Comparison of ENCODE assay signal across 12 mouse cellular contexts in genomic region chr7:113686527-113686926, GRCm38 (mm10).
A peak's percentile ranks its signal among the peaks of the same experiment; 100 is the strongest.
DNase-seq lines count a peak whose midpoint lies in the region.
"Had no signal": no experiment of that assay in that cellular context is flagged by ENCODE, and none has a peak within 500 bp of the region (broad histone marks: within the 10 kb centered on the region; RNA-seq: fewer than 3 reads in every experiment).

No protein-coding gene starts in this region.

- intact Hi-C loops in left cerebral cortex, postnatal 4 days (cut with DNase I) = no loop called here
- intact Hi-C loops in left cerebral cortex, postnatal 36 days (cut with DNase I) = no loop called here

- DNase-seq in heart, adult 11 months = peak; percentile 55
- no peak for DNase-seq in heart, adult 18-20 months
- DNase-seq in left cerebral cortex, postnatal 4 days = peak; percentile 38
- DNase-seq in left cerebral cortex, postnatal 36 days (ENCODE audit: low spot score in 2 of 2) = no peak
- peak; percentile 62 for DNase-seq in Muller cell, postnatal 12 days (ENCODE audit: inconsistent ontology term)
- DNase-seq in brain, adult 2 months (ENCODE audit: low read depth, low spot score) = peak; percentile 65
- DNase-seq: adrenal gland, adult 8-10 months; adrenal gland, postnatal 36 days; cerebellum, adult 11-12 months; cerebellum, adult 9-11 months; gastrocnemius, postnatal 14 days; heart, postnatal 36 days had no signal

Comparison
In these comparisons a context has a peak if more than half of its experiments do, and no peak if none do; other contexts are left out.
1. DNase-seq: peak in heart, adult 11 months (single experiment), left cerebral cortex, postnatal 4 days (single experiment), Muller cell, postnatal 12 days (single experiment) and brain, adult 2 months (single experiment); none in heart, adult 18-20 months (0 of 2) and left cerebral cortex, postnatal 36 days (0 of 2).